Mouse (Mus musculus) left cerebral cortex, postnatal 25 days (tissue): ENCODE measurements around the gene Ado. TPM values are rescaled to one million over a fixed set of nuclear protein-coding genes. Genes with fewer than 3 reads are reported as not detected.

Experiments used
- DNase-seq, 2 experiments: peaks; one replicate each; pipeline ENCODE4 v3.0.0; 2022; ENCODE audit warnings: low spot score in 2 of 2, mixed read lengths in 1 of 2
- intact Hi-C: fragments of 180-260 bp; cut with DNase I; formaldehyde crosslinking; loops from one replicate; pipeline ENCODE4 v1.15.1; 2025
- total RNA-seq, 2 experiments: library from RNA; stranded (reverse); gene quantifications; 2 replicates each; pipeline ENCODE4 v1.2.3; 2021

Gene Ado
- total RNA-seq, 2 experiments from 2014 or later: 37.5 to 38.8 TPM

DNA sequence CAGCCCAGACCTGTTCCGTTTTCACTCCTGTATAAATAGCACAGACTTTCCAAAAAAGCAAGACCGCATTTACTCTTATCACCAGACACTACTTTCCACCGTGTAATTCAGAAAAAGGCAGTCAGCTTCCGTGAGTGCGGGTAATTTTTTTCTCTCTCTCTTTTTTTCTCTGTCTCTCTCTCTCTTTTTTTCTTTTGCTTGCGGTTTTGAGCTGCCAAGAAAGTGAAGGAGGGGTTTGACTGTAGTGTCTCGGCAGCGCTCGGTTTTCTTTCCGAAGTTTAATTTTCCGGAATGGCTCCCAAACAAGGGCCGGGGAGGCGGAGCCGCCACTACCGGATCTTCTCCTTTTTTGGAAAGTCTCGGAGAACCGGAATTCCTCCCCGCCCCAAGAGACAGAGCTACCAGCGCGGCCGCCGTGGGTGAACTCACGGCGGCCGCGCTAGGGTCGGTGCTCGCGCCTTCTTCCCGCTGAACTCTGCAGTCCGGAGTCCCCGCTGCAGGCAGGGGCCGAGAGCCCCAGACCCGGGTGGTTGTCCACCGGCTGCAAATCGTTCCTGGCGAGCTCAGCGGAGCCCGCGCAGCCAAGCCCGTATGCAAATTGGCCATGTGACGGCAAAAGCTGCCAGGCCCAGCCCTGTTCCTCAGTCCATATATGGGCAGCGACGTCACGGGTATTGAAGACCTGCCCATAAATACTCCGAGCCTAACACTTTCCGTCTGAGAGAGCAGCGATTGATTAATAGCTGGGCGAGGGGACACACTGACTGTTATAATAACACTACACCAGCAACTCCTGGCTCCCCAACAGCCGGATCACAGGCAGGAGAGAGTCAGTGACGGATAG lies 11.4 kb downstream of the Ado start:
- DNase-seq: peak; percentile 89 to 96
- intact Hi-C loops: loop anchor here (2.0 kb wide), 4 partner anchors 55 to 321 kb away; no protein-coding TSS in a partner anchor

DNA sequence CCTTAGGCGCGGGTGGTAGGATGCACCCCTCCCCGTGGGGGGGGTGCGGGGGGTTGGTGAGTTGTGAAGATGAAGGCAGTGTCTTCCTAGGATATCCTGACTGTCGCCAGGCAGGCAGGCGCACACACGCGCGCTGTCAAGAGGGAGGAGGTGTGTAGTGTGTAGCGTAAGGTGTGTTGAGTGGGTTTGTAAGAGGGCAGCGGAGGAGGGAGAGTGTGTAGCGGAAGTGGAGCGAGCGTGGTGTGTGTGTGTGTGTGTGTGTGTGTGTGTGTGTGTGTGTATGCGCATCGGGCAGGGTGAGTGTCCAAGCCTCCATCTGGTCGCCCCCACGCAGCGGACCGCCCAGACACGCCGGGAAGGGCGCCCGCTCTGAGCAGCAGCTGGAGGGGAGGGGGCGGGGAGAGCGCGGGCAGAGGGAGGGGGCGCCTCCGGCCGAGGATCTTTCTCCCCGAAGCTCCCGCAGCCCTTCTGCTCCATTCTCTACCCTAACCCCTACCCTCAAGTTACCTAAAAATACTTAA lies 12.1 kb downstream of the Ado start:
- DNase-seq: peak; percentile 52 to 82
- intact Hi-C loops: loop anchor here (1.0 to 2.0 kb wide), 5 partner anchors 54 to 322 kb away; no protein-coding TSS in a partner anchor

DNA sequence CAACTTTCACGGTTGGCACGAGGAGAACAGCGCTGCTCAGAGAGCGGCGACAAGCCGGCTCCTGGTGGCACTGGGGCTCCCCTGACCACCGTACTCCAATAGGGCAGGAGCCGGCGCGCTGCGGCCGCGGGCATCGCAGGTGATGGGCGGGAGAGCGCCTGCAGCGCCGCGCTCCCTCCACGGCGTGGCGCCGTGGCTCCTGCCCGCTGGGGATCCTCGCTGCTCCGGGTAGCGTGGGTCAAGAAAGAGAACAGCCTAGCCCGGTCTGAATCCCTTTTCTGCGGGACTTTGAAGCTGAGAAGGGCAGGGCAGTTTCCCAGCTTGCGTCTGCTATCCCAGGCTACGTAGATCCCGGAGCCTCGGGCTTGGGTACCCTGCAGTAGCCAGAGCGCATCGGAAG lies 12.8 kb downstream of the Ado start:
- intact Hi-C loops: loop anchor here (1.0 to 2.0 kb wide), 6 partner anchors 42 to 323 kb away; no protein-coding TSS in a partner anchor
- DNase-seq: peak; percentile 65 to 76

DNA sequence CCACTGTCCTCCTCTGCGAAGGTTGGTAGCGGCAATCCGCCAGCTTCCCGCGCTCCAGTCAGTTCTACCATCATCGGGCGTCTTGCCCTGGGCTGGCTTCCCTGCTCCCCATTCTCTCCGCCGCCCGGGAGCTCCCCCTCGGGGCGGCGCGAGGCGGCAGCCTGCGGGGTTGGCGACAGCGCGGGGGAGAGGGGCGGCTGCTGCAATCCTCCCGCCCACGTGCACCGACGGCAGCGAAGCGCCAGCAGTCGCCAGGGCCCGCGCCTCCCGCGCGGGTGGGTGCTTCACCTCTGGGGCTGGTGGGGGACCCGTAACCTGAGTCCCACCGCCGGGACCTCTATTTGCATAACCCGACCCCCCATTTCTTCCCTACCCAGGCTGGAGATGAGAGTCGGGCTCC lies 13.5 kb downstream of the Ado start, which contains the start of gene Egr2:
Gene Egr2, plus strand, starts transcription at position 220 of the 400 bp plus-strand sequence.
- peak in 1 of 2 experiments; percentile 14 for DNase-seq
- intact Hi-C loops: loop anchor here (1.0 kb wide), 1 partner anchor 41 kb away; no protein-coding TSS in a partner anchor

DNA sequence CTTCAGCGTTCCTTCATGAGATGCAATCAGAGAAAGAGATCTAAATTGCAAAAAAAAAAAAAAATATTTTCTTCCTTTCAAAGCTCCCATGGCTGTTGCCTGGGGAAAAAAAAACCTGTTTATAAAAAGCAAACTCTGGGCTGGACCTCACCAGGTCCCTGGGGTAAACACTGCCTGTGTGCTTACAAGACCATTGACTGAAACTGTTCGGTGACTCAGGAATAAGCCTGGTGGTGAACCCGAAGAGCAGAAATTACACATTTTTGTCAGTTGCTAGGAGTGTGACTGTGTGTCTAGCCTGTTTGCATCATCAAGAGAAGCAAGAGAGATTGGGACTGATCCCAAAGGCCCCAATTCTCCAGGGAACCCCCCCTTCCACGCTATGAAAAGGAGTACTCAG lies 19.0 kb downstream of the Ado start:
- no peak for DNase-seq
- intact Hi-C loops: no loop called here

DNA sequence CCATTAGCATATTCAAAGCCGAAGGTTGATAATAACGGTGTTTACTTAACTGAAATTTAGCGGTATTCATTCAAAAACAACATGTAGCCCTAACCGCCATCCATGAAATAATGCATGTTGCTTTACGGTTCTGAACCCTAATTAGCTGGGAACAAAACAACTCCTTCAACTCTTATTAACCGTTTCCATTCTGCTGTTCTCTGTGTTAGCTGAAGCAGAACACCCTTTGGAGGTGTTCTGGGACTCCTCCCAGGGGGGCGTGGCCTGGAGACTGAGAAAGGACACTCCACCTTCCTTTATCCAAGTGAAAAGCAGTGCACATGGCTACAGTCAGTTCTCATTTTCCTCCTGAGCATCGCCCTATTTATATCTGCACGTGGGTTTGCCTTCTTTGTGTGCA lies 22.3 kb downstream of the Ado start:
- intact Hi-C loops: no loop called here
- no peak for DNase-seq

DNA sequence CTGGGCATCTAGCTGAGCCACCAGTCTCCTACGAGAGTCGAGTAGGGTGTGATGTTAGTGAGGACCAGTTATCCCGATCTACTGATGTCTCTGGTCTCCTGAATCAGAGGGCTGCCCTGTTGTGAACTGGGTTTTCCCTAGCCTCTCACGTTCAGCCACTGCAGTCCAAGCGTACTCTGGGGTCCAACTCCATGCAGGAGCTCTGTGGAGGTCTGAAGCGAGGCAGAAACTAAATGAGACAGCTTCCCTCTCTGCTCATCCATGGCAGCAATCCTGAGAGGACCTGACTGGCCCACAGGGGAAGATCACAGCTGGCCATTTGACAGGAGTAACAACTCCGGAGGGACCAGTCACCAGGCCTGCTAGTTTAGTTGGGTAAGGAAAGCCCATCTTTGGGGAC lies 24.1 kb downstream of the Ado start:
- DNase-seq: no peak
- intact Hi-C loops: no loop called here

DNA sequence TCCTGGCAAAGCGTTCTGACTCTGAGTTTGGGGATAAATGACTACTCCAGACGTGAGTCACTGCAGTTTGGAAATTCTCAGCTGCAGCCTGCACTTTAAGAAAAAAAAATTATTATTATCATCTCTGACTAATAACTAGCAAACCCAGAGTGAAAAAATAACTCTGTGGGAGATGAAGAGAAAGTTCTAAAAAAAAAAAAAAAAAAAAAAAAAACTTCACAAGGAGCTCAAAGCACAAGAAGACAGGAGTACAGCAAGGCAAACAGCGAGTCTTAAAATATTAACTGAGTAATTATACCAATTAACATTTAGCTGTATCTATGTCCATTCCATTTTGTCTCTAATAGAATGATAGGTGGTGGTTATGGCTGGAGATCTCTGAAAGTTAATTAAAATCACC lies 24.6 kb downstream of the Ado start:
- no peak for DNase-seq
- intact Hi-C loops: no loop called here

DNA sequence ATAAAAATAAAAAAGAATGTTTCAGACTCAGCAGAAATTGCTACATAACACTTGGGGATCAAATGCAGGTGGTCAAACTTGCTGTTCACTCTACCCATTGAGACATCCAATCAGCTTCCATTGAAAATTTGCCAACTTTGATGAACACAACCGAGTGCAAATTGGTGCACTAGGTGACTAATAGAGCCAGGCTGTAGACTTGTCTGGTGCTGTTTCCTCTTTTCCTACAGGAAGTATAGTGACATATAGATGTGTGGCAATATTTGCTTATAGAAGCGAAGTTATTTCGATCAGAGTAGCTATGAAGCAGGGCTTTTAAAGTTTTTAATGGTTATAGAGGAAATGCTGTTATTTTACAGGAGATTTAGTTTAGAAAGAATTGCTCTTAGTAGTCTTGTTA lies 30.0 kb downstream of the Ado start:
- intact Hi-C loops: no loop called here
- no peak for DNase-seq

DNA sequence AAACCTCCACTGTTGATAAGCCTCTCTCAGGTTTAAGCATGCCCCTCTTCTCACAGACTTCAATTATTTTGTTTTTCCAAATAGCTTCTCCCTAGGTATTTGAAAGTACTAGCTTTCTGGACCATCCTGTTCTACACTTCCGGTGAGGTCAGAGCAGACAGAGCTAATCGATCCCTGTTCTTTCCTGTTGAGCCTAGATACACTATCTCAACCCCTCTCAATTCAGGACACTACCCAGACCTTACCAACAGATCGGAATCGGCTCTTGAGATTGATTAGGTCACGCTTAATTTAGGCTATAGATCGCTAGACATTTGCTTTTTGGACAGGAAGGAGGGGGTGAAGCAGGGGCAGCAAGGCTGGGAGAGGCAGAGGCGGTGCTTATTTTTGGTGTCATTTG lies 35.9 kb downstream of the Ado start:
- no peak for DNase-seq
- intact Hi-C loops: no loop called here

DNA sequence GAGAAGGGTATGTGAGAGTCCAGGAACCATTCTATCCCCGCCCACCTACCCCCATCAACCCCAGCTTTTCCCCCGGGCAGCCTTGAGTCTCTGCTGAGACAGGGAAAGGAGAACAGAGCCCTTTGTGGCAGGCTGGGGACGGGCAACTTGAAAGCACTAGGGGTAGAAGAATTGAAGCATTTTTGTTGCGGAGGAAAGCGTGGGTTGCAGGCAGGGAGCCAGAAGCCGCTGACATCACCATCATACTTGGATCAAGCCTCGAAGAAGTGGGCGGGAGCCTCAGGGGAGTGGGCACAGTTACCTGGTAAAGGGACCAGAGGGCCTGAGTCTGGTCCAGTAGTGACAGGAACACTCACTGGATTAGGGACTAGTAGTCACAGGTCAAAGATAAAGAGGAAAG lies 36.5 kb downstream of the Ado start:
- DNase-seq: peak; percentile 41 to 76
- intact Hi-C loops: no loop called here

DNA sequence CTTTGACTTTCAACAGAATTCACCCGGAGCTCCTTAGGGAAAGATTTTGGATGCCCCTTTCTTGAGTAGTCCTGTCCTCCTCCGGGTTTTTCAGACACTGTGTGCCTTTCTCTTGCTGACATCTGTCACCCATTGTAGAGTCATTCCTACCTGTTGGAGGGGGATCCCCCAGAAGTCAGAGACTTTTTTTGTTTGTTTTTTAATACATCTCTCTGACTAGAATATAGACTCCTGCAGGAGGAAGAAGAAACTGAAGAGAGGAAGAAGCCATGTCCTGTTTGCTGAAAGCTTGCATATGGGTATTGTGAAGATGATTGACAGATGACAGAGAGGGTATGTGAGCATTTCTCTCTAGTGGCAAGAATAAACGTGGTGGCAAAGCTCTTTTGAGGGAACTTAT lies 43.5 kb downstream of the Ado start:
- intact Hi-C loops: no loop called here
- no peak for DNase-seq

DNA sequence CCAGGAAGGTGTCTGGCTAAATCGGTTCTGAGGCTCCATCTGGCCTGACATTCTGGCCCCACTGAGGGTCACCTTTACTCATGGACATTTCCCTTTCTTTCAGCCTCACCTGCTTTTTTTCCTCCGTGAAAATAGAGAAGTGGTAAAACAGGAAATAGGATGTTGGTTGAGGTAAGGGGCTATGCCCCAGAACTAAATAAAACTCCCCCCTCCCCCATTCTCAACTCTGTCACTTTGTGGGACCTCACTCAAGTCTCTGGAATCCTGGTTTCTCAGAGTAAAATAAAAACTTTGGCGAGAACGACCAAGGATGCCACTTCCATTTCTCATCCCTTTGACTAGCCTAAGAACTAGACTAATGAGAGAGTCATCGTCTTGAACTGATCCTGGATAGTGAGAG lies 44.7 kb downstream of the Ado start:
- intact Hi-C loops: no loop called here
- no peak for DNase-seq

DNA sequence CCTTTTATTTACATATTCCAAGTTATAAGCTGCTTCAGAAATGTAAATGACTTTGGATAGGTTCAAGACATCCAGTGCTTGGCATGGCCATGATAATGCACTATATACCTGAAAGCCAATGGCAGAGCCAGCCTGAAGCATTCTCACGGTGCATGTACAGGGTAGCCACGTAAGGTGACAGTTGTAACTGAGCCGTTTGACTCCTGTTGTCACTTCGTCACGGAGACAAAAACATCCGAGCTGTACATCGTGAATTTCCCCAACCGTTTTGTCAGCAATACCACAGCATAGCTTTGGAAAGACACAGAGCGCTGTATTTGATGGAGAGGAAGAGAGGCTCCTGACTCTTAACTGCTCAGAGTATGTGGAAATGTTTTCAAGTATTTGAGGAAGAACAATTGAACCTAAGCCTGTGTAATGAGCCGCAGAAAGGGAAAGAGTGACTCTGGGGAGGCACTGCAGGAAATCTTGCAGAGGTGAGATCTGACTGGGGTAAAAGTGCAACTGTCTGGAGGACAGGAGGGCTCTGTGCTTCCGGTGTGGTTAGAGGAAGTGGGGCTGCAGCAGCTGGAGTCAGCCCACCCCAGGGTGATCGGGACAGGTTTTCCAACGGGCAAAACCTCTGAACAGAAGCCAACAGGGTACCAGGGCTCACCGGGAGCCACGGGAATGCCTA lies 45.3 kb downstream of the Ado start:
- intact Hi-C loops: no loop called here
- DNase-seq: no peak

DNA sequence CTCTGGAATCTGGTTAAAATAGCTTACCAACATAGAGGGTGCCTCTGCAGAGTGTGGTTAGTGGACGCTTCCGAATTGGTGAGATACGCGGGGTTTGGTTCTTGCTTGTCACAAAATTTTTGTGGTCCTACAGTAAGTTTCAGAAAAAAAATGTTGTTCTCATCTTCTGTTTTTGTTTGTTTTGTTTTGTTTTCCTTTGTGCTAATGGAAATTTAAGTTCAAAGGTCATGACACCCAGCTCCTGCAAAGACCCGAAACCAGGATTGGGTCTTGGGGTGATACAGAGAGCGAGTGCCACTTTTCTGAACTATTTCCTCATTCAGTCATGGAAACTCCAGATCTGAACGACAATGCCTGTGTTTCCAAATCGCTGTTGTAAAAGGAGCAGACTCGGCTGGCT lies 50.8 kb downstream of the Ado start:
- no peak for DNase-seq
- intact Hi-C loops: no loop called here

DNA sequence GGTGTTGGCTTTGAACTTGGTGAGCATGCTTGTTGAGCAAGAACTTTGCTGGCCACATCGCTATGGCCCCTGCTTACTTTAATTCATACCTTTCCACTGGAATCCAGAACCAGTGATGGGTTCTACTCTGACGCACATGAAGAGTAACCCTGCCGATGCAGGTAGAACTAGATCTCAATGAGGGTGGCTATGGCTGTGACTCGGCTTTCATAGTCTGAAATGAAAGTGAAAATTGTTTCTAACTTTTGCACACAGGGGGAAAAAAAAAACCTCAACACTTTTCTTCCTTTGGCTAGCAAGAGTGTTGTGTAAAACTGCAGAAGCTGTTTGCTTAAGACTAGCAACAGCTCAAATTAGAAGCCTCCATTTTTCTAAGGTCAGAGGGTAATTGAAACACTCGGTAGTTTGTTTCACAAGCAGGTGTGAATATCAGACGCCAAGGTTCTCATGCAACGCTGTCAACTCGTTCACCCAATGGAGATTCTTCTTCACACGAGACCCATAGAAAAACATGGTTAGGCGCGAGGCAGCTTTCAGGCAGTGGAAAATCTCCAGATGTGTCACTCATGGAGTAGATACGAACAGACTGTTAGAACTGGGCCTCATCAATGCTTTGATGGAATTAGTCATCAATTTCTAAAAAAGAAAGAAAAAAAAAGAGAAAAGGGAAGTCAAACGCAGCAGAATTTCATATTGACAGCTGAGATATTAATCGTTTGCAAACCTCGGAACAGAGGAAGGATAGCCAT lies 51.4 kb downstream of the Ado start:
- DNase-seq: no peak
- intact Hi-C loops: no loop called here
